Mouse (Mus musculus): ENCODE measurements around the gene Dhh.

DNA sequence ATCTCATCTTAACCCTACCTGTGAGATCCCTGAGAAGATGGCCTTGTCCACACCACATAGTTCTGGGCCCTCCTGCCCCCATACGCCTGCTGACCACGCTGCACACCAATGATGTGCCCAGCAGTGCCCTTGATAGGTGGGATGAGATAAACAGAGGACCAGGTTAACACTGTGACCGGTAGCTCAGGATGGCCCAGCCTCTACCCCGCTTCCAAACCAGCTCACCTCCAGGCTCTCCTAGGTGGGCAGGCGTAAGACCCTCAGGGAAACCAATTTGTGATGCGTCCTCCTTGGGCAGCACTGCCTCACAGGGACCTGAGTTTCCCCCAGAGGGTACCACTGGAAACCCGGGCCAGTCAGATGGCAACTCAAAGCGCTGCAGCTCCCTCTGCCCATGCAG lies 32.6 kb downstream of the Dhh start:
- TF ChIP-seq POLR2A (IDR thresholded peaks at IDR 0.05; ENCODE audit: control insufficient read depth, extremely low read depth, insufficient read depth, low read length, poor library complexity), result no peak
- TF ChIP-seq CTCF (IDR thresholded peaks at IDR 0.05; ENCODE audit: borderline replicate concordance, control insufficient read depth, extremely low read depth, insufficient read depth, low read length, poor library complexity), result no peak

All from thymus, adult 2 months (tissue).